Mouse (Mus musculus) kidney, postnatal 25 days (tissue): ENCODE measurements at regions not wholly inside any gene's neighbourhood (a gene's known extent, or its start where the extent isn't known, plus 50 kb on each side); places are given as distances from the start of the nearest gene placed in this dataset.

Experiments
- DNase-seq, 2 experiments: peaks; one replicate each; pipeline ENCODE4 v3.0.0; 2021; ENCODE audit warnings: mixed read lengths in 2 of 2

DNA sequence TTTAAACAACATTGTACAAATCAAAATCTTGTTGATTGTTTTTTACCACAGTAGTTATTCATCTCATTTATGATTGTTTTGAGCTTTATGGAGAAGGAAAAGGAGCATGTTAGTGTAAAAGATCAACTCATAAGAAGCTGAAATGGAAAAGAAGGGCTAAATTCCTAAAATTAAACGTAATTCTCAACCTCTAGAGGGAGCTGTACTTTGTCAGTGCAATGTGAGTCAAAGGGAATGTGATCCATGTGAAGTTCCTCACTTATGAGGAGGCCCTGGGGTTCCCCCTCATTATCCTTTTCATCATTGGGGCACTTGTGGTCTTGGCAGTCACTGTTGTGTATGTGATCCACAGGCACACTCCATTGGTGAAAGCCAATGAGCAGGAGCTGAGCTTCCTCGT is 54.0 kb upstream of the Vmn2r7 start:
- DNase-seq, result no peak

DNA sequence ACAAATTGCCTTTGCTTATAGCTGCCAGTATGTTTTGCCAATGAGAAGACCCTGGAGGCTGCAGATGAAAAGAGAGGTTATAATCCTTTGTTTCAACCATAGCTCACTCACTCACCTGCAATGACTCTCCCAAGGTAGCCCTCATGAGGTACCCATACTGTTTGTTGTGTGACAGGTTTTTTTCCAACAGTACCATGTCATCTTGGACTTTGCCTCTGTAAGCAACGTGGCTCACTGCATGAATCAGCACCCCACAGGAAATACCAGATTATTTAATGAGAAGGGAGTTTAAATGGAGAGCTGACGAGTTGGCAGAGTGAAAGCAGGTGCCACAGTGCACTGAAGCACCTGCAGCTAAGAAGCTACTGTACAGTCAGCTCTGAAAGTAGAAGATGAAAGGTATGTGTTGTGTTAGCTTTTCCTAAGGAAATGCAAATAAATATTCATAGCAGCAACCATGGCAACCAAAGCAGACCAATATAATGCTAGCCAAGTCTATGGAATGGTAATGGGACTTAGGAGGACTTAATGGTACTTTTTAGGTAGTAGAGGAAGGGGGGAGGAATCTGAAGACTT is 56.8 kb upstream of the Vmn2r7 start:
- no peak for DNase-seq

DNA sequence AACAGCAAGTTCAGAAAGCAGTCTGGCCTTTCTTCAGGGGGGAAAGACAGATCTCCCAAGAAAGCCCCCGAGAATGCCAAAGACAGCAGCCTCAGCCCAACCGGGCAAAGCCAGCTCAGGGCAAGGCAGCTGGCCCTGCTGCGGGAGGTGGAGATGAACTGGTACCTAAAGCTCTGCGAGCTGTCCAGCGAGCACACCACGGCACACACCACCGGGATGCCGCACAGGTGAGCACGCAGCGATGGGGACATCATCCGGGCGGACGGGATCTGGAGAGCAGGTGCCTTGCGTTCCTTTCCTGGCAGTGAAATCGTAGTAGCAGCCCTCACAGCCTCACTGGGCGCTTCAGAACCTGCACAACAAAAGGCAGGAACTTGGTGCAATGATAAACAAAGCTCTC is 104.7 kb upstream of the Vmn2r7 start:
- DNase-seq, result peak in 1 of 2 experiments; percentile 28

DNA sequence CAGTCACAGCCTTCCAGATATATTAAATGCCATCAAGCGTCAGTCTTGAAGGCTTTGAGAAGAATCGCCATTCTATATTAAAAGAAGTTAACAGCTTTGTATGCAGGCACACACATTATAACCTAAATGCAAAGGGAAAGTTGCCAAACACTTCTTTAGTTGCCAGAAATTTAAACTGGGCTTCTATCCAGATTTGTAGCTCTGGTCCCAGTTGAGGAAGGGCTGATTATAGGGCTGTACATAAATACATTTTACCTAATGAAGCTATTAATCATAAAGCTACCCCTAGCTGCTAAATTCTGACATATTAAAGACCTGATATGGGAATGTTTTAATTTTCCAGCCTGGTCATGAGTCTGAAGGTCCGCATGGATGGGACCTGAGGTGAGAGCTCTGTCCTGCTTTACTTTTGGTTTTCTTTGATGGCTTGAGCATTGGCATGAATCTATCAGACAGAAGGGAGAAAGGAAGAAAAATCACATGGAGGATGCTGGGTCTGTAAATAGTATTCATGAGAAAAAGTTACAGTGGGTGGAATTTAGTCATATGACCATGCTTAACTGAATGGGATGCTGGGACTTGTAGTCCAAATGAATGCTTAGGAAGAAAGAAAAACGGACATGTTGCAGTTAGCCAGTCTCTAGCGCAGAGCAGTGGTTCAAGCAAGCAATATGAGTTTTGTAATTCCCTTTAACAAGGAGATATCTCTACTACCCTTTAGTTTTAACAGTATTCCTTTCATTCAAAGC is 120.3 kb upstream of the Vmn2r7 start:
- DNase-seq, result no peak

DNA sequence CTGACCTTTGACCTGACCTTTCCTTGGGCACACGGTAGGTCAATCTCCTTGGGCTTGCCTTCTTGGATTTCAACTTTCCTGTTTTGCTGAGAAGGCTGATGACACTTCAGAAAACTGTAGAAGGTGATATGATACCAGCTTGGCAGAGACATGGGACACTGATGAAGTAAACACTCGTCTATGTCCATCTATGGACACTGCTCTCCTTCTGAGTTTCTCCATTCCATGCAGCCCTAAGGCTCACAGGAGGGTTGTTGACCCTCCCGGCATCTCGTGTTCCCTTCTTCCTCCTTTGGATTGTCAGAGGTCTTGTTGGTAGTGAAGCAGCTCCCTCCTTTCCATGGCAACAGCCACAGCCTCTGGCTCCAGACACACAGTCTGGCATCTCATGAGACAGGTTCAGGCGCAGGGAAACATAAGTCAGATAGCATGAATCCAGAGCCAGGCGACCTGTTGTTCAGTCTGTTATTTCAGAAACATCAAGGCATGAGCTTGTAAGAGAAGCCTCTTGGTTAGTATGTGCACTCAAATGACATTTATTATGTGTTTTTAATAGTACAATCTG is 120.9 kb upstream of the Vmn2r7 start:
- DNase-seq, result no peak

DNA sequence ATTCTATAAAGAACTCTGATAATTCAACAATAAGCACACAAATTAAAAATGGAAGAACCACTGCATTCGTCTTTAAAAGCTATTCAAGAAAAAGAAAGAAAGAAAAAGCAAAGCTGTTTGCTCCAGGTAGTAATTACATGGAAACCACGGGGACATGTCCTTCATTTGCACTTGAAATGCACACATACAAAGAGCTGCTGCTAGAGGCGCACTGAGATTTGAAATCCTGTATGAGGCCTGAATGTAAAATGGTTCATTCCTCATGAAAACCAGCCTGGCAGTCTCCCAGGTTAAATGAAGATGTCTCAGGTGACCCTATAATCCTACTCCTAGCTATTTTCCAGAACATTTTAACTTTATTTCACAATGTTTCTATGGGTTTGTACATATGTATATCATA is 123.7 kb upstream of the Vmn2r7 start:
- DNase-seq, result no peak

DNA sequence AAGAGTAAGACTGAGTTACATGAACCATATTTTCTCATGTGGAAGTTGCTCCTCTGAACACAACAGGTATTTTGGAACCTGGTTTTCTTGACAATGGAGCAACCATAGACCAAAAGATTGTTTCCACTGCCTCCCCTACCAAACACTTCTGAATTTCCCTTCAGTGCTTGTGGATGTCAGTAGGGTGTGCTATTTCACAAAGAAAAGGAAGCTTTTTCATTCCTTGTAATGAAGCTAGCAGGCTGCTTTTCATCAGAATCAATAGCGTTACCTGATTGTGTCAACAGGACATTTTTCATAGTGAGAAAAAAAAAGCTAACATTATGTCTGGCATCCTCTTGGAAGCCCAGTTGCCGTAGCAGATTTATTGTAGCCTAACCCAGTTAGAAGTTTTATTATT is 124.8 kb upstream of the Kcnab1 start:
- no peak for DNase-seq

DNA sequence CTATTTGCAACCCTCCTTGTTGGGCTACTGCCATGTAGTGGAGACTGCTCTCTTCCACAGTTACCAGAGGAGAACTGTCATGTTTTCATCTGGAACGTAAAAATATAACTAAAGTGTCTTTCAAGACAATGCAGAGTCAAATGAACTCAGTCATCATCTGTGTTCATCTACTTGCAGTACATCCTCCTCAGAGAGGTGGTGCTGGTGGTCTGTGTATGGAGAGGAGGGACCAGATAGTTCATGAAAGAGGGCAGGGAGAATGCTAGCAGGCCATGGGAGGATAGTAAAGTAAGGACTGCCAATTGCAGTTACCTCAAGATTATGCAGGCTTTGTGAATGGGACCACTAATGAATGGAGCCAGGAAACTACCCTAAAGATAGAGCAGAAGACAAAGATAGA is 121.5 kb upstream of the Kcnab1 start:
- no peak for DNase-seq

DNA sequence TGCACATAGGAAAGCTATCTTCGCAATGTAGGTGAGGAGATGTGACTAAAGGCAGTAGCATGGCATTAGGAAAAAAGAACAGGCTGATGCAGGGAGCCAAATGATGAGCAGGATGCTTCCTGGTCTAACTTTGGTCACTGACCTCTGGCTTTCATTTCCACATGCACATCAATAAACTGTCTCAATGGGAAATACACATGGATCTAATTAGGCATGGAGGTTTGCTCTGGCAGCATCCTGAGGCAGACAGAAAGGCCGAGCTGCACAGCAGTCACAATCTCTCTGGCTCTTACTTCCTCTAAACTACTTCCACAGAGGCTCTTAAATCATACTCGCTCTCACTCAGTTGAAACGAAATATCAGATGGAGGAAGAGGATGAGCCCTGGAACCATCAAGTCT is 112.7 kb upstream of the Kcnab1 start:
- no peak for DNase-seq

DNA sequence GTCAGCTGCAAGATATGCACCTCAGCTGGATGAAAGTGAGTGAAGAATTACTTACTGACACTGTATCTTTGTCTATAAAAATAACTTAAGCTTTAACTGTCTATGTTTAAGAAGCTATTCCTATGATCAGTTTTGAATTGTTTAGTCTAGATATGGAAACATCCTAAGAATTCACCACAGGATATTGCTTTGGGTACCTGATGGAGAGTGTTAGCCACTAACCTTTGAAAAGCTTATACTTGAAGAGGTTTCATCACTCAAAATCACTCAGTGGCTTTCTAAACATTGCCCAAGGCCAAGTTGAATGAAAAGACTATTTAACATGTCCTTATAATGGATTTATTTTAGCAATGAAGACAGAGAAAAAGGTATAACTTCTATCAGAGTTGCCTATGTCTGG is 111.6 kb upstream of the Kcnab1 start:
- no peak for DNase-seq

DNA sequence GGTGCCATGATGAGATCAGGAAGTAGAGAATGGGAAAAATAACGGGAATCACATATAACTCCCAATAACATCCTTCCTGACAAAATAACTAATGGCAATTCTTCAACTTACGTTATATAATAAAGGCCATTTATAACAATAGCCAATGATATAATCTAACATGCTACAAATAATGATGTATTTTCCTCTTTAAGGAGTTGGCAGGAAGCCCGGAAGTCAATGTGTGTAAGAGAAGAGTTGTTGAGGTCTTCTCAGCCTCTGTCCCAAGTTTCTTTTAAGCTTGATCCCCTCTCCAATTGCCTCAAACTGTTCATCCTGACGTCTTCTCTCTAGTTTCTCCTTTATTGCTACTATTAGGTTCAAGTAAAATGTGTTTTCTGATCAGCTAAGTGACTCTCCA is 108.1 kb upstream of the Kcnab1 start:
- no peak for DNase-seq

DNA sequence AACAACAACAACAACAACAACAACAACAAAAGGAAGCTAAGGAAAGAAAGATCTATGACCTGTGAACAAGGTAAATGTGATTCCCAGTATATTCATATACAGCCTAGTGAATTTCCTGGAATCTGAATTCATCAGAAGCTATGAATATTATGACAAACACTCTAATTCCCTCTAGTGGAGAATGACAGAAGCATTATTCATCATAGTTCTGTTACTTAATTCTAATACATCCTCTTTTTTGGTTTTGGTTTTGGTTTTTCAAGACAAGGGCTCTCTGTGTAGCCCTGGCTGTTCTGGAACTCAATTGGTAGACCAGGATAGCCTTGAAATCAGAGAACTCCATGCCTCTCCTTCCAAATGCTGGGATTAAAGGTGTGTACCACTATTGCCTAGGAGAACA is 106.6 kb upstream of the Kcnab1 start:
- DNase-seq, result no peak

DNA sequence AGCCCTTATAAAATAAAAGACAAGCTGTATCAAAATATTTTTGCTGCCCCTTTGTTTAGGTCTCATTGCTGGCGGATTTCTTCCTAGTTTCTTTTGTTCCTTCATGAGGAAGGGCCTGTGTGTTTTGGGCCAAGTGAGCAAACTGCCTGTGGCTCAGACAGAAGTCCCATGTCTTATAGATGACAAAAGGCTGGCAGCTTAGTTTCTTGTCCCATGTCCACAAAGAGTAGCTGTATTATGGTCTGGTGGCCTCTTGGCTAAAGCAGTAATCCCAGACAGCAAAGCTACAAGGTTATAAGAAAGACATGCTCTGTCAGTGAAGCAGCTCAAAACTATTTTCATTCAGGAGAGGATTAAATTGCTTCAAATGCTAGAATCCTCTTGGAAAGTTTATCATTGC is 103.1 kb upstream of the Kcnab1 start:
- DNase-seq, result no peak

DNA sequence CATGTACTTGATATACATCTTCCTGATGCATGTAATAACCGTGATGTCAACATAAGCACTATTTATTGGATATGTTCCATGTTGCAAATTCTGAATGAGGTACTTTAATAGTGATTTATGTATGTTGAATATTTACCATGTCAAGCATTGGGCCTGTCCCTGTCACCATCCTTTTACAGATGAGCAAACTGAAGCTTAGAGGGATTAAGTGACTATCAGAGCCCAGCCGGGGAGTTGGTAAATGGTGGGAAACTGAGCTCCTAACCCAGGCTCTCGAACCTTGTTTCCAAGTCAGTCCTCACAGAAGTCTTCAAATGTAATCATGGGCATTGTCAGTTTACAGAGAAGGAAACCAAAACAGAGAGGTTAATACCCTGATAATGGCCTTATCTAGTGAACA is 102.6 kb upstream of the Kcnab1 start:
- DNase-seq, result no peak

DNA sequence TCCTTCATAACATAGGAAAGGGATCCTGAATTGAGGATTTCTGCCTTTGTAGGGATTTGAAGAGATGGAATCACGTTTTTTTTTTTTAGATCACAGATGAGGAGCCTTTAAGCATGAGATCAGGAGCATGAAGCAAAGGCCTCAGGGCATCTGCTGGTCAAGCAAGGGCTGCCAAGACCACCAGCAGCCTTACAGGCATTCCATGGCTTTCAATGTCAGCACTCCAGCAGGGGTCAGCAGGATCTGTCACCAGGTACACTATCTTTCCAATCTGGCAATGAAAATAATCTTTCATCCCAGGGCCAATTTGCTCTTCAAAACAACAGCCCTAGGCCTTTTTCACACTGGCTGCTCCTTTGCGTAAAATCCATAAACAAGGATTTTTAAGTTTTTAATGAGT is 85.3 kb upstream of the Kcnab1 start:
- DNase-seq, result no peak

DNA sequence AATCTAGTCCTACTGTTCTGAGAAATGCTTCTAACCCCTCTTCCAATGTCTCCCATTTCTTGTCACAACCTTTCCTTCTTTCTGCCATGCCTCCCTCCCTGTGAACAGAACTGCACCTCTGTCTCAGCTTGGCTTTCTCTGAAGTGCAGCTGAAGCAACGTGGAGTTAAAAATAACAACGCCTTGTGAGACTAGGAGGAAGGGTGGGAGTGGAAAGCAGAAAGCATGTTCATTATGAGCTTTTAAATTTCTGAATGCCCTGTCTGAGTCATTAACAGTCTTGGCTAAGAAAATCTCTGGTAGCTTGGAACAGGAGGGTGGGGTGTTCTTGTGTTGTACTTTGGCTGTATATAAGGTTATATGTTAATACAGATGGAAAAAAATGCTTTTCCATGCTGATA is 71.6 kb upstream of the Kcnab1 start:
- no peak for DNase-seq

DNA sequence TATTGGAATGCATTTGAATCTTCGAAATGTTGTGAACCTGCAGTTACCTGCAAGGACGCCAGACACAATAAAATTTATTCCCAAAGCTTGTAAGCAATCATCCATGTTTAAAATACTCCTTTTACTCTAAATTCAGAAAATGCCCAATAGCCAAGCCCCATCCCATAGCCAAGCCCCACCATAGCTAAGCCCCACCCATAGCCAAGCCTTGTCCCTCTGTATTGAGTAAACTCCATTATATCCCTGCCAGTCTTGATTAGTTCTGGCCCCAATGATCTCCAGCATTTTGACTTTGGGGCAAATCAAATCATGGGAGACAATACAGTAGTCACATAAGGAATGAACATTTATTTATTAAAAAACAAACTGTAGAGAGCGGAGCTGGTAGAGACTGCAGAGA is 61.3 kb upstream of the Kcnab1 start:
- no peak for DNase-seq

DNA sequence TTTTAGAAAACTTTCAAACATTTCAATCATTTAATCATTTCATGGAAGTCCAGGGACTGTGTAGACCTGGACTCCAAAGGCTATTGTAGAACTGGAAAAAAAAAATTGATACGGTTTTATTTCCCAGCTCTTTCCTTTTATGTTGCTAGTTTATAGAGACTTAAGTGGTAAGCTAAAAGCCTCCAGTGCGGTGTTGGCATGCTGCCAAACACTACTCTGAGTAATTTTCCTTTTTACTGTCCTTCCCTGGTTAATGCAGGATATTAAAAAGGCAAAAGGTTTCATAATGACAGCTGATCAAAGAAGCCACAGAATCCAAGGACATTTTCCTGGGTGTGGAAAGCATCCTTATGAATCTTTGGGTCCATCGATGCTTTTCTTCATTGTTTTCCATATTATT is 53.8 kb upstream of the Kcnab1 start:
- peak in 1 of 2 experiments; percentile 2 for DNase-seq
